ENCODE assay signal across 23 mouse cellular contexts in the genomic region with DNA sequence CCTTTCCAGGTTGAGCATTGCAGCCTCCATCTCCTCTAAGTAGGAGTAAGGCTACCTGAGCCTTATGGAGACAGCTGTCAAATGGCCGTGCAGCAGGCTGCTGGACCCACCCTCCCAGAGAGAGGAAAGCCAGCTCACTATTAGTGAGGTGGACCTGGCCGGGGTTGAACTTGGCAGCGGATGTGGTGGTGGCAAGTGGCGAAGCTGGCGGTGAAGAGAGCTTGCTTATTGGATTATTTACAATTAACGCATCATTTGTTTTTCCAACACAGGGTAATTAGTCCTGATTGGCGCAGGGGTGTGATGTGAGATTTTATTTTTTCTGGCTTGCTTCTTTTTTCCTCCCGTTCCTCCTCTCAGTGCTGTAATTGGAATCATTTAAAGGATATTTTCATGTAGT. TPM values are rescaled to one million over a fixed set of nuclear protein-coding genes. Genes with fewer than 3 reads are reported as not detected.
A peak's percentile ranks its signal among the peaks of the same experiment; 100 is the strongest.
DNase-seq lines count a peak whose midpoint lies in the region; ATAC-seq and TF ChIP-seq lines count a peak whose summit lies in the region.
"Had no signal": no experiment of that assay in that cellular context is flagged by ENCODE, and none has a peak within 500 bp of the region (broad histone marks: within the 10 kb centered on the region; RNA-seq: fewer than 3 reads in every experiment).

No protein-coding gene starts in this region.

- no peak overlapping the region for H3K4me2 ChIP-seq in hindbrain, embryonic 13.5 days
- no peak overlapping the region for H3K4me2 ChIP-seq in midbrain, embryonic 11.5 days
- H3K4me2 ChIP-seq in midbrain, embryonic 13.5 days (replicated peaks): no peak overlapping the region
- H3K4me2 ChIP-seq: limb, embryonic 12.5 days; liver, embryonic 11.5 days; stomach, embryonic 15.5 days had no signal

- no peak for TF ChIP-seq CTCF in Patski (IDR thresholded peaks at IDR 0.05)

- CTCF ChIA-PET in Patski (lab: Charles Lee): interaction anchor here (0.6 kb wide), 1 partner anchor 47 kb away, joined by 3 read pairs; no protein-coding TSS in a partner anchor

- H3K9me3 ChIP-seq in hindbrain, embryonic 10.5 days: no peaks in the 10 kb centered on the region
- no peaks in the 10 kb centered on the region for H3K9me3 ChIP-seq in hindbrain, embryonic 13.5 days
- no peaks in the 10 kb centered on the region for H3K9me3 ChIP-seq in midbrain, embryonic 11.5 days (ENCODE audit: control insufficient read depth, low read length)
- H3K9me3 ChIP-seq in midbrain, embryonic 13.5 days: no peaks in the 10 kb centered on the region
- H3K9me3 ChIP-seq: embryonic facial prominence, embryonic 10.5 days; forebrain, embryonic 10.5 days; heart, embryonic 15.5 days; limb, embryonic 12.5 days; stomach, embryonic 15.5 days had no signal

- ATAC-seq in hindbrain, embryonic 13.5 days (ENCODE audit: low FRiP score): no peak
- no peak for ATAC-seq in midbrain, embryonic 11.5 days (ENCODE audit: low FRiP score)
- ATAC-seq in midbrain, embryonic 13.5 days: no peak
- peak; percentile 41 for ATAC-seq in Patski
- ATAC-seq: liver, postnatal 0 days; lung, postnatal 0 days had no signal

- peaks cover 46% of the 10 kb centered on the region for H3K4me1 ChIP-seq in hindbrain, embryonic 10.5 days (replicated peaks)
- peaks cover 25% of the 10 kb centered on the region for H3K4me1 ChIP-seq in hindbrain, embryonic 13.5 days (replicated peaks)
- peaks cover 10% of the 10 kb centered on the region for H3K4me1 ChIP-seq in midbrain, embryonic 11.5 days (ENCODE audit: control insufficient read depth, insufficient read depth, low read length)
- peaks cover 29% of the 10 kb centered on the region for H3K4me1 ChIP-seq in midbrain, embryonic 13.5 days (replicated peaks)
- H3K4me1 ChIP-seq: limb, embryonic 12.5 days had no signal

- H3K36me3 ChIP-seq in hindbrain, embryonic 10.5 days: no peaks in the 10 kb centered on the region
- H3K36me3 ChIP-seq in hindbrain, embryonic 13.5 days: no peaks in the 10 kb centered on the region
- H3K36me3 ChIP-seq in midbrain, embryonic 11.5 days (ENCODE audit: control insufficient read depth, insufficient read depth, low read length): no peaks in the 10 kb centered on the region
- no peaks in the 10 kb centered on the region for H3K36me3 ChIP-seq in midbrain, embryonic 13.5 days
- H3K36me3 ChIP-seq: embryonic facial prominence, embryonic 10.5 days; forebrain, embryonic 10.5 days; heart, embryonic 15.5 days; limb, embryonic 12.5 days; stomach, embryonic 15.5 days had no signal

- in situ Hi-C loops in Patski (cut with MboI; ENCODE audit: low pct_unique_long_range_greater_than_20kb): no loop called here

- H3K4me3 ChIP-seq in hindbrain, embryonic 10.5 days: no peak overlapping the region
- no peak overlapping the region for H3K4me3 ChIP-seq in hindbrain, embryonic 13.5 days
- H3K4me3 ChIP-seq in midbrain, embryonic 11.5 days (ENCODE audit: low read depth, low read length): no peak overlapping the region
- H3K4me3 ChIP-seq in midbrain, embryonic 13.5 days (replicated peaks): no peak overlapping the region
- H3K4me3 ChIP-seq: embryonic facial prominence, embryonic 10.5 days; forebrain, embryonic 10.5 days; heart, adult 2 months; heart, embryonic 15.5 days; limb, embryonic 12.5 days; stomach, embryonic 15.5 days had no signal

- DNase-seq in cerebellum, adult 9-11 months: peak; percentile 20
- DNase-seq in cerebellum, adult 9-10 months: no peak
- no peak for DNase-seq in hindbrain, embryonic 10.5 days (ENCODE audit: low spot score)
- DNase-seq in midbrain, embryonic 11.5 days (ENCODE audit: low spot score, missing footprints): peak; percentile 59
- DNase-seq in Patski (ENCODE audit: low read depth, low spot score): no peak
- no peak for DNase-seq in right cerebral cortex, postnatal 25 days
- DNase-seq: gastrocnemius, postnatal 36 days; layer of hippocampus, adult 9-11 months; liver, postnatal 0 days; right cerebral cortex, adult 18-20 months; thymus, postnatal 25 days had no signal

- H3K27ac ChIP-seq in hindbrain, embryonic 10.5 days: peak overlapping the region; percentile 74; the same call in 1 of the 2 replicates
- H3K27ac ChIP-seq in hindbrain, embryonic 13.5 days: no peak overlapping the region
- H3K27ac ChIP-seq in midbrain, embryonic 11.5 days (ENCODE audit: low read depth, low read length): no peak overlapping the region
- H3K27ac ChIP-seq in midbrain, embryonic 13.5 days: no peak overlapping the region
- H3K27ac ChIP-seq: embryonic facial prominence, embryonic 10.5 days; forebrain, embryonic 10.5 days; heart, embryonic 15.5 days; kidney, postnatal 0 days; limb, embryonic 12.5 days; macrophage; stomach, embryonic 15.5 days had no signal

- no peaks in the 10 kb centered on the region; the same call in 1 of the 2 replicates for H3K27me3 ChIP-seq in hindbrain, embryonic 10.5 days (ENCODE audit: insufficient read depth, poor library complexity, severe bottlenecking)
- H3K27me3 ChIP-seq in hindbrain, embryonic 13.5 days: no peaks in the 10 kb centered on the region
- no peaks in the 10 kb centered on the region for H3K27me3 ChIP-seq in midbrain, embryonic 11.5 days (ENCODE audit: control insufficient read depth, insufficient read depth, low read length)
- H3K27me3 ChIP-seq in midbrain, embryonic 13.5 days: no peaks in the 10 kb centered on the region
- no peaks in the 10 kb centered on the region for H3K27me3 ChIP-seq in Patski
- H3K27me3 ChIP-seq: heart, embryonic 15.5 days; limb, embryonic 12.5 days; stomach, embryonic 15.5 days had no signal

- POLR2A ChIA-PET in Patski (lab: Charles Lee): no interaction called here

- H3K9ac ChIP-seq in hindbrain, embryonic 13.5 days: no peak overlapping the region
- H3K9ac ChIP-seq in midbrain, embryonic 11.5 days (ENCODE audit: low read length): no peak overlapping the region
- H3K9ac ChIP-seq in midbrain, embryonic 13.5 days (replicated peaks): no peak overlapping the region
- H3K9ac ChIP-seq: heart, embryonic 15.5 days; limb, embryonic 12.5 days; liver, postnatal 0 days; stomach, embryonic 15.5 days had no signal

- 88% methylated on average over 8 of the region's 8 CpGs for WGBS in hindbrain, embryonic 10.5 days
- 67% methylated on average over 8 of the region's 8 CpGs for WGBS in hindbrain, embryonic 13.5 days
- 81% methylated on average over 8 of the region's 8 CpGs for whole genome bisulfite sequencing in midbrain, embryonic 11.5 days
- 85% methylated on average over 8 of the region's 8 CpGs for WGBS in midbrain, embryonic 13.5 days

RNA-seq across cellular contexts. Expression of gene Tmem117, which starts 19.4 kb away (rescaled TPM):
- polyA plus RNA-seq in hindbrain, embryonic 10.5 days (2016; fragmentation: Nextera tagmentation; extraction: Ambion mirVana): 1.0 and 1.2 TPM in 2 replicates
- 6.9 and 7.4 TPM in 2 replicates for polyA plus RNA-seq in hindbrain, embryonic 13.5 days (2015; fragmentation: Nextera tagmentation; extraction: Ambion mirVana)
- 1.5 and 1.7 TPM in 2 replicates for polyA plus RNA-seq in midbrain, embryonic 11.5 days (2014; fragmentation: Nextera tagmentation; extraction: Ambion mirVana)
- polyA plus RNA-seq in midbrain, embryonic 13.5 days (2015; fragmentation: Nextera tagmentation; extraction: Ambion mirVana): 3.3 and 3.8 TPM in 2 replicates
- 7.7 TPM for polyA plus RNA-seq in Patski (2021)
- polyA plus RNA-seq: liver, postnatal 0 days had no signal

RNA-seq across cellular contexts. Expression of gene Twf1, which starts 58.7 kb away (rescaled TPM):
- 78.3 and 84.9 TPM in 2 replicates for polyA plus RNA-seq in hindbrain, embryonic 10.5 days (2016; fragmentation: Nextera tagmentation; extraction: Ambion mirVana)
- polyA plus RNA-seq in hindbrain, embryonic 13.5 days (2015; fragmentation: Nextera tagmentation; extraction: Ambion mirVana): 92.3 and 94.9 TPM in 2 replicates
- 112 and 120 TPM in 2 replicates for polyA plus RNA-seq in midbrain, embryonic 11.5 days (2014; fragmentation: Nextera tagmentation; extraction: Ambion mirVana)
- polyA plus RNA-seq in midbrain, embryonic 13.5 days (2015; fragmentation: Nextera tagmentation; extraction: Ambion mirVana): 97.1 and 103 TPM in 2 replicates
- 112 TPM for polyA plus RNA-seq in Patski (2021)

Comparison
In these comparisons a context has a peak if more than half of its experiments do, and no peak if none do; other contexts are left out.
1. DNase-seq: peak in cerebellum, adult 9-11 months (single experiment) and midbrain, embryonic 11.5 days (single experiment); none in cerebellum, adult 9-10 months (single experiment), hindbrain, embryonic 10.5 days (single experiment), Patski (single experiment) and right cerebral cortex, postnatal 25 days (single experiment).